Mouse (Mus musculus): Measurements from ENCODE around the gene Dscam. TPM values are rescaled to one million over a fixed set of nuclear protein-coding genes. Genes with fewer than 3 reads are reported as not detected.
A peak's percentile ranks its signal among the peaks of the same experiment; 100 is the strongest.
"Not testable (repeated sequence)": the region's sequence is repeated elsewhere in the genome, so short reads cannot be mapped to it uniquely, and the experiment has no call there.

The Dscam gene
- total RNA-seq, 2 experiments from 2014 or later, result 45.6 to 50.1 TPM

DNA sequence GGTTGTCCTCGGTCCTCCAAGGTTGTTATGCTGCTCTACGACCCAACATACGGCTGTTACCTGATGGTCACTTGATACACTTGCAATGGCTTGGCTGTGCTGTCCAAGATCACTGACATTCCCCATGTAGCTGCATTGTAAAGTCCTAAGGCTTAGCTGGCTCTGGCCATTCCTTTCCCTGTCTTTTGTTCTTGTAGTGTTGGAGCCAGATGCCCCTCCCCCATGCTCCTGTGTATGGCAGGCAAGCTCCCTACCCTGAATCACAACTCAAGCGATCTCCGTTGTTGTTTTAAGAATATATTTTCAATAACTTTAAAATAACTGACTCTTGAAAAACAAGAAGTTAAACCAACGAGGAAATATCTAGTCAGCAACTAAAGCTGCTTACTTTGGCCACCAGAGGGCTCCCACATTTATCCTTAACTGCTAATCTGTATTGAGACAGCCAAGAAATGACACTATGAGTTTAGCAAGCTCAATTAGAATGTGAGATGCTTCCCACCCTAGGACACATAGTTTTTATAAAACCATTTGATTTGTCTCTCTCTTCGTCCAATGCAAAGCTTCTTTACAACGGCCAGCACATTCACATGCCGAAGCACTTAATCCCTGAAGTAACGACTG is 273.9 kb downstream of the Dscam start:
- peak; percentile 38 to 68 for DNase-seq (ENCODE audit: low spot score in 2 of 2)

DNA sequence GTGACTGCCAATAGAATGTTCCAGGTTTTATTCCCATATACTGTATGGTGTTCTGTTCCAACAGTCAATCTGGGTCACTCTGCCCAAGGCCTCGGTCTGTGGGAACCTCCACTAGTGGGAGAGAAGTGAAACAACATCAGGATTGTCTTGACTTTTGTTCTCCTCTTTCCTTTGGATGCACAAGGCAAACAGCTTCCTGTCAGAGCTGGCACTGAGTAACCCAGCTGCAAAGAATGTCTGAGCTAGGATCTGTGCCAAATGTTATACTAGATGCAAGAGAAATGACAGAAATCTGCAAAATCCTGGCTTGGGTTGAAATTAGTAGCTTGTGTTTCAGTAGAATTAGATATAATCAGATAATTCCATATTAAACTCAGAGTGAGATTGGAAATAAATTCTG is 282.5 kb downstream of the Dscam start:
- DNase-seq (ENCODE audit: low spot score in 2 of 2), result peak in 1 of 2 experiments; percentile 46

DNA sequence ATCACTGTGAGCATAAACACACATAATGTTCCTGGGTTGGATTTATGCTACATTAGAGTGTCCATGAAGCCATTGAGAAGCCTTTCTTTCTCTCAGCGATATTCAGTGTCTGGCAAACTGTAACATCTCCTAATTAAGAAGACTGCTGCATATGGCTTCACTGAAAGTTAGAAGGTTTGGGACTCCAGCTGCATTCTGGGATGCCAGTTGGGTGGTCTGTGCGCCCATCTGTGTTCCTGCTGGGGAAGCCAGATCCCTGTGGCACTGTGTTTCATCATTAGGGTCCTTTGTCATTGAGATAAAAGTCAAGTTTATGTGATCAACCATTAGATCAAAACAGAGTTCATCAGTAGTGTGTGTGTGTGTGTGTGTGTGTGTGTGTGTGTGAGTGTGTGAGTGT is 284.7 kb downstream of the Dscam start:
- peak; percentile 57 to 79 for DNase-seq (ENCODE audit: low spot score in 2 of 2)

DNA sequence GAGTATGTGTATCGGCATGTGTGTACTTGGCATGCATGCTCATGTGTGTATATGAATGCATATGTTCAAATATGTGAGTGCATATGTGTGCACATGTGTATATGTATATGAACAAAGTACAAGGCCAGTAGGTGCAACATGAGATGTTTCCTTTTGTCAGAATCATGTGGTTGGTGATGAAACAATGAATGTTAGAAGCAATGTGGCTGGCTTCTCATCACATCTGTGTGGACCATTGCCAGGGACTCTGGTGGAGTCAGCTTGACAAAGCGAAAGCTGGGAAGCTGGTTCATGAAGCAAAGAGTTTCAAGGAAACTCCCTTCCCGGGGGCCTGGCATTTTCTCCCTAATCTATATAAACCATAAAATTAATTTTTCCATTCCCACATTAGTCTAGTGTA is 286.0 kb downstream of the Dscam start:
- DNase-seq (ENCODE audit: low spot score in 2 of 2), result not testable (repeated sequence)

DNA sequence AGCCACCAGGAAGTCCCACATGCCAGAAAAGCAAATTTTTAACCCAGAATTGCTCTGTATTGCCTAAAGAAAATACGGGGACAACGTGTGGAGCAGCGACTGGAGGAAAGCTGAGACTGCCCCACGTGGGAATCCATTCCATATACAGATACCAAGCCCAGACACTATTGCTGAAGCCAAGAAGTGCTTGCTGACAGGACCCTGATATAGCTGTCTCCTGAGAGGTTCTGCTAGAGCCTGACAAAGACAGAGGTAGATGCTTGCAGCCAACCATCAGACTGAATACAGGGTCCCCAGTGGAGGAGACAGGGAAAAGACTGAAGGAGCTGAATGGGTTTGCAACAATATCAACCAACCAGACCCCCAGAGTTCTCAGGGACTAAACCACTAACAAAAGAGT is 293.3 kb downstream of the Dscam start:
- no peak for DNase-seq (ENCODE audit: low spot score in 2 of 2)

DNA sequence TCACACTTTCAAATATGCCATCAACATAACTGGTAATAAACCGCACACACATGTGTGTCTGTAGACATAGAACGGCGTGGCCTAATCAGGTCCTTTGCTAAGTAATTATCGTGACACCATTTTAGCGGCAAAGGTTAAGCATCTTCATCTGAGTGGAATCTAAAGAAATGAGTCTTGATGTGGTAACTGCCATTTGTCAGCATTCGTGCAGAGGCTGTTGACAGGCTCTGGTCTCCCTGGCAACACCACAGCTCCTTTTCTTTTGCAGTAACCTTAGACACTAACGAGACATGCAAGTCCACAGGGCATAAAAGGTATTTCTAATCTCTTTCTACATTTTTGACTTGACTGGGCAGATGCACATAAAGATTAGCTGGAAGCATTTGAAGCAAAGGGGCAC is 297.8 kb downstream of the Dscam start:
- no peak for DNase-seq (ENCODE audit: low spot score in 2 of 2)

DNA sequence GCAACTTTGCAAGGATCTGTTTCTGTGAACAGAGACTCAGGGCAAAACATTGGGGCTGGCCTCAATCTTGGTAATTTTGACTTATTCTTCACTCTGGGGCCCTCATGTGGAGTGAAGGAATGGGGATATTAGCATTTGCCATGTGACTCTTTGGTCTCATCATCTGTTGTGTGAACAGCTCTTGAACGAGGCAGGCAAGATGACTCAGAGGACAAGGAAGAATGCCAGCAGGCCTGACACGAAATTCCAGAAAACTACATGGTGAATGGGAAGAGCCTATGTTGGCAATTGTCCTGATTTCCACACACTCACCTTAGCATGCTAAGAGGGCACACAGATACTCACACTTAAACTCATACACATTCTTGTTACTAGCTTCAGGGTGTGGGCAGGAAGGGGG is 313.0 kb downstream of the Dscam start:
- no peak for DNase-seq (ENCODE audit: low spot score in 2 of 2)

DNA sequence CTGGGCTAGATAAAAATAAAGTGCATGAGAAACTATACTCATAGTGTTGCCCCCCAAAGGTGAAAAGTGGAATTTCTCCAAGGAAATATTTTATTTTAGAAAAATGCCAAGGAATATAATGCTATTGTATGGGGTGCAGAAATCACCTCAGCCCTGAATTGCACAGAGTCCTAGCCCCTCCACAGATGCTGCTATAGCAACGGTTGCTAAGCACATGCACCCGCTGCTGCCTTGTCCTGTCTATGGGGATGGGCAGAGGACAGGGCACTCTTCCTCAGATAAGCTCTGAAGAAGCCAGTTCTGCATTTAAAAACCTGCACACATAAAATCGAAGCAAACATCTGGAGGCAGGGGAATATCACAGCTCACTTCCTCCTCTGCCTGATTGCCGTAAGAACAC is 315.5 kb downstream of the Dscam start:
- no peak for DNase-seq (ENCODE audit: low spot score in 2 of 2)

DNA sequence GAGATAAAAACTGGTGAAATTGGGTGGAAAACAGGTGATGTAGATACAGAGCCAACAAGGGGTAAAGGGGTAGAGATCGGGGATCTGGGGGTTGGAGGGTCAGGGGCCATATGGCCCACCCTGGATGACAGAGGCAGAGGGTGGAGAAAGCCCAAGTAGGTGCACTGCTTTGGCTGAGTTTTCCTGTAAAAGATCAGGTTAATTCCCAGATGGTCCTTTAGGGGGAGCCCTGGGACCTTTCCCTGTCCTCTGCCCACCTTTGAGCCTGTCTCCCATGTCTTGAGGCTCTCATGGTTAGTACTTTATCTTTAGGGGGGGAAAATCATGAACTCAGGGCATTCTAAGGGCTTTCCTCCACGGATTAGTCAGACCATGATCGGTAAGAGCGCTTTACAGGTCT is 318.2 kb downstream of the Dscam start:
- peak in 1 of 2 experiments; percentile 49 for DNase-seq (ENCODE audit: low spot score in 2 of 2)

DNA sequence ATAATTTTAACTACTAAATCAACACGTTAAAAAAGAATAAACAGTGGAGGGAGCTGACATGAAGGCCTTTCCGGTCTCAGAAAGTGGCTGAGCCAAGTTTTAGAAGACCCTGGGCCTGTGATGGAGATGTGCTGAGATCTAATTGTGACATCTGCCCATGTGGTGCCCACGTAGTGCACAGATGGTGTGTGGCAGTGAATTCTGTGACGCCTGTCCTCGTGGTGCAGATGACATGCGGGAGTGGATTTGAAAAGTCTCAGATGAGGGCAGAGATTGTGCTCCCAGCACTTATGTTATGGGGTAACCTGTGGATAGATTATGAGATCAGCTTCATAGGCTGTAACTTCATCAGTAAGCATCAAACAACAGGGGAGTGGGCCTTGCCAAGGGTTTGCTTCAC is 321.6 kb downstream of the Dscam start:
- peak in 1 of 2 experiments; percentile 27 for DNase-seq (ENCODE audit: low spot score in 2 of 2)

DNA sequence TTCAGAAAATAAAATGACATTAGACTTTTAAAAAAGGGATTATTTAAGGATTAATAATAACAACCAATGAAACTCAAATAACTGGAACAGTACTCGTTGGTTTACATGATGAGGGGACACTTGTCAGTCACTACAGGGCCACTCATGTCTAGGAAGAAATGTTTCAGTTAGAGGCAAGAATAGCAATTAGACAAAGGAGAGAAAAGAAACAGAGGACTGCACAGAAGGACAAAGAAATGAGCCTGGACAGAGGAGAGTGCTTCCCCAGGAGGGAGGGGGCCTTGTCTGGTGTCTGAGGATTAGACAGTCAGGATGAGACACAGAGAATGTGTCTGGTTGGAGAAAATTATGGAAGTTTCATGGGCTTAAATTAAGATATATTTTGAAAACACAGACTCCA is 324.0 kb downstream of the Dscam start:
- DNase-seq (ENCODE audit: low spot score in 2 of 2), result no peak

DNA sequence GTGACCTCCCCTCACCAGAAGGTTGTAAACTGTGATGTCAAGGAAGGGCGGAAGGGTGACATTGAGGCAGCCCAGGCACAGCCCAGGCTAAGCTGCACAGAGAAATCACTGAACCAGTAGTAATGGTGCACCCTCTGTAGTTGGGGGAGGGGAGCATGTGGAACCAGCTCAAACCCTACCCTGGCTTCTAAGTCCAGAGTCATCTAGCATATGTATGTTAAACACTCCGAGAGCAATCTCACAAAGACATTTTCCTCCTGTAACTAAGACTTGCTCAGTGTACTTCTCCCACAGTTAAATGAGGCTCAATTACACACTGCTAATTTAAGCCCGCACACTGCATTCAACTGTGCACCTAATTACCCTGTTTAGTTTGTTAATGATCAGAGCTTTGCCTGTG is 324.4 kb downstream of the Dscam start:
- no peak for DNase-seq (ENCODE audit: low spot score in 2 of 2)

DNA sequence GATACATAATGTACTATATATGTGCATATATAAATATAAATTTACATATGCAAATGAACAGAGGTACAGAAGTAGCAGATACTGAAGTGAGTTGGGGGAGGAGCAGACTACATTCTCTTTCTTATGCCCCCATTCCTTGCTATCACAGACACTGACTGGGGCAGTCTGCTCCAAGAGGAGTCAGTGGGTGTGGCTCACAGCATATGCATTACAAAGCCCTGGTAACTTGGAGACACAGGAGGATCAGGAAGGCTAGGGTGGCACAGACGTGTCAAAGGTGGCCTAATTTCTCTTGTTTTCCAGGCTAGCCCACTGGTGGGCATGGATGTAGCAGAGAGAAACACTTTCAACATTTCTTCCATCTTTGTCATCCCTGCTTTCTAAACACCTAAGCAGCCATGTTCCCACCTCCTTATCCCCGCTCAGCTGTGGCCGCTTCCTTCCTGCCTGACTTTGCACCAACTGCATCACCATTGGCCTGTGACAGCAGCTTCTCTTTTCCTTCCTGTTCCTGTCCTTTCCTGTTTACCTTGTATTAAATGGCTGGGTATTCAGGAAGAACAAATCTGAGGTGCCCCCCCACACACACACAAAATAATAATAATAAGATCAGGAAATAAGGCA is 325.0 kb downstream of the Dscam start:
- DNase-seq (ENCODE audit: low spot score in 2 of 2), result no peak

DNA sequence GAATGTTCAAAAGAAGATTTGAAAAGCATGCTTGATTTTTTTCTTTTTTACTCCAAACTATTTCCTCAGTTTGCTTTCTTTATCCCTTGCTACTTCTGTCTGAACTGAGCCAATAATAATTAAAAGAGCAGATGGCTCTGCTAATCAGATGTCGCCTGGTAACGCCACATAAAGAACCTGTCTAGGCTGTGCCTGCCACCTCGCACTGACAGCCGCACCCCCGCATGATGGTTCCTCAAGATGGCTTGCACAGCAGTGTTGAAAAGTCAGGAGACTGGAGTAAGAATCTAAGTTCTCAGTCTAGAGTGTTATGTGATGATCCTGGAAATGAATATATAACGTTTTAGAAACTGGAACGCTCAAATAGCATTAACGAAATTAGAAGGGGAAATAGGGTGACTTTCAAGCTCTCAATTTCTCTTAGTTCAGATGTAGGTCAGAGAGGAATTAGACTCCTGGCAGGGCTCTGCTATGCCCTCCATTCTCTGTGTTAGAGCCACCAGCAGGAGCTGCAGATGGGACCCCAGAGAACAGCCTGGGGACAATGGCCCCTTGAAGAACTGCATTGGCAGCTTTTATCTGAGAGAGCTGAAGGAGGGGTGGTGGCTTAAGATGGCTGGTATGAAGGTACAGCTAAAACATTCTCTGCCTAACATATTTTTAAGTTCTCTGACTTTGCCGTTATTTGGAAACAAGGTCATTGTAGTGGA is 326.7 kb downstream of the Dscam start:
- peak; percentile 33 to 59 for DNase-seq (ENCODE audit: low spot score in 2 of 2)

DNA sequence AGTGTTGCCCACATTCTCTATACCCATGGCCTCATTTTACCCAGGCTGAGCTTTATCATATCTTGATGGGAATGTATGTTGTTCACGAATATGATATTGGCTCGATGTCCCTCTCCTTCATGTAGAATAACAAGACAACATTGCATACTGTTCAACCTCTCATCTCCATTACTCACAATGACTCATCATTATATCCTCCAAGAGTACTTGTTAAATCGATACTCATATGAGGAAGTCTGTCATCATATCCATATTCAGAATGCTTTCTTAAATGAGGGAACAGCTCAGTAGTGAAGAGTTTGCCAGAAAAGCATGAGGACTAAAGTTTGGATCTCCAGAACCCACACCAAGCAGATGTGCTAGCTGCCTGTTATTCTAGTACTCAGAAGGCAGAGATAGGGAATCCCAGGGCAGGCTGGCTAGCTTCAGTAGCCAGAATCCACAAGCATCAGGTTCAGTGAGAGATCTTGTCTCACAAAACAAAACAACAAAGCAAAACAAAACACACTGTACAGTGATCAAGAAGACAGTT is 327.7 kb downstream of the Dscam start:
- DNase-seq (ENCODE audit: low spot score in 2 of 2), result no peak

DNA sequence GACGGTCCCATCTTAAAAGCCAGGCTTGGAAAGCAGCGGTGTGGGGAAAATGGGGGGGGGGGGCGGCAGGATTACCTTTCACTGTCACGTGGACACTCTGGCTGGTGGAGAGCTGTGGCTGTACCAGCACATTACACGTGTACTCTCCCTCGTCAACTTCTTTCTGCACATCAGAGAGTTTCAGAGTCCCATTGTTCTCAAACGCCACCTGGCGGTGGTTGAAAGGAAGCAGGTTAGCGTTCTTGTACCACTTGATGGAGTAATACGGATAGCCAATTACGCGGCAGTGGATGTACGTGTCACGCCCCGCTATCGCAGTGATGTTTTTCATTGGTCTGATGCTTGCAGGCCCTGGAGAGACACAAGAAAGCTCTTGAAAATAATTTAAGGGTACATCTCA is 350.9 kb downstream of the Dscam start:
- DNase-seq (ENCODE audit: low spot score in 2 of 2), result peak; percentile 67 to 69

DNA sequence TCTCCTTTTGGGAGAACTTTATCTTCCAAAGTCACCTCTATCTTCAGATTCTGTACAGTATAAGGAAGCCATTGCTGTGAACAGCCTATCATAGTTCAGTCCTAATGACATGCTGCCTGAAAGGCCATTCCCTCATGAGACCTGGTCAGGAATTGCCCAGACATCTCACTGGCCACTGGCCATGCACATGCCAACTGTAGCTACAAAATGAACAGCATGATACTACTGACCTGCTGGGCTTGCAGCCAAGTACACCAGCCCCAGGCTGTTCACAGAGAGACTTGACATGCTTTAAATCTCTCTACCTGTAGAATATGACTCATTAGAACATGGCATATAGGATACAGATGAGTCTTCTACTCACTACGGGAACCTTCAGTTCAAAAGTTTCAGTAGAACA is 364.3 kb downstream of the Dscam start:
- no peak for DNase-seq (ENCODE audit: low spot score in 2 of 2)

DNA sequence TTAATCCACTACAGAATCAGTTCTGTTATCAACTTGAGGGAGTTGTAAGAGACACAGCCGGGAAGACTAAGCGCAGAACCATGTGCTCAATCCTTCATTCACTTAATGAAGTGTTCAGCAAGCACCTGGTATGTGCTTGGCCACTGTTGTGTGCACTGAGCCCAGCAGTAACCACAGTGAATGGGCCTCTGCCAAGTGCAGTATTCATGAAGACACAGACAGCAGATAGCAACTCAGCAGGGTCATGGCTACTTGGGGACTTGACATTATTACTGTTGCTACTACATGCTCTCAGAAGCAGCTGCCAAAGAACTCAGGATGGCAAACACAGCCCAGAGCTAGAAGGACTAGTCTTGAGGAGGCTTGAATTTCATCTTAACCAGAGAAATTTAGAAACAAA is 367.9 kb downstream of the Dscam start:
- DNase-seq (ENCODE audit: low spot score in 2 of 2), result no peak

DNA sequence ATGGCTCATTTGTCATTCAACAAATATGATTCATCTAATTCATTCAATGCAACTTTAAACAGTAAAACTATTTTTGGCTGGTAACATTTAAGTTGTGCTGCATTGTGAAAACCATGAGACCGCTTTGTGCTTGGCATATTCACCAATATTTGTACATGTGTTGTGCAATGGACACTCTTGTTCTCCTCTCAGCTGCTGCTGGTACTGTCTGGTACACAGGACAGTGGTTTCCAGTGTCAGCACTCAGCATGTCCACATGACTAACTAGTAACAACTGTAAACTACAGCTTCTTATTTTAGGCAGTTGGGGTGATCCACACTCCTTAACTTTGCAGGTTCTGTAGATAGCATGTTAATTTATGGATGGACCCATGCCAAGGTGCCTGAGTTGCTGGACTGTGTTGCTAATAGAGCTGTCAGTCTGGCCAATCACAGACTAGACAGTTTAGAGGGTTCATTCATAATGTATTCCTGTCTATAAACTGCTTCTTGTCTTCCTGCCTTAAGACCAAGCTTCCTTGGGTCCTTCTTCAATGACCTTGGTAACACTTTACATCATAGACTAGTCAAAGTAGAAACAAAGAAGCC is 368.8 kb downstream of the Dscam start:
- no peak for DNase-seq (ENCODE audit: low spot score in 2 of 2)

DNA sequence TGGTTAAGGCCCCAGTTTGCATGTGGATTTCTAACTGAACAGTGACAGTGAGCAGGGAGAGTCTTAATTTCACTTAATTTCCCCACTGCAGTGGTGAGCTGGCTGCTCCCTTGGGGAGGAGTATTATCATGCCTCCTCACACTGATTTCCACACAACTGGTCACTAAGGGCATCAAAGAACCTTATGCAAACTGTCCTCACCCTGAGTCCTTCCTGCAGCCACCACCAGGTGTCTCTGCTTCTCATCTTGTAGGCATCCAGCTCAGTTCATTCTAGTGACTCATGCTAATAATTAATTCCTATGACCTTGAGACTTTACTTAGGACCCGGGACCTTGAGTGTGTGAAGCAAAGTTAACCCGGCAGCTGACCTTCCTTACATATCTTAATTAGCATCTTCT is 375.1 kb downstream of the Dscam start:
- no peak for DNase-seq (ENCODE audit: low spot score in 2 of 2)

DNA sequence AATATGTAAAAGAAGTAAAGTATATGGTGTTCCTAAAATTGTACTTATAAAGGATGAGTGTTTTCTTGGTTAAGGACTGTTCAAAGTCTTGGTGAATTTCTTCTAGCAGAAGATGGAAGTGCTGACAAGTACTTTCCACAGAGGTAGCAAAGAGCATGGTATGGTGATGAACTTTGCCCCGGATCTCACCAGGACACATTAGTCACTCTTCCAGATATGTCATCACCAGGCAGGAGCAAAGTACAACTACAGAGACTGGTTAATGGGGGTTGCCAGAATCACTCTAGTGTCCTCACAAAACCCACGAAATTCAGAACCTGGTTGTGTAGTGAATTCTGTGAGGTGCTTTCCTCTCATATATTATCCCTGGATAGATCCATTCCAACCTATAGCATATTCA is 379.2 kb downstream of the Dscam start:
- no peak for DNase-seq (ENCODE audit: low spot score in 2 of 2)

DNA sequence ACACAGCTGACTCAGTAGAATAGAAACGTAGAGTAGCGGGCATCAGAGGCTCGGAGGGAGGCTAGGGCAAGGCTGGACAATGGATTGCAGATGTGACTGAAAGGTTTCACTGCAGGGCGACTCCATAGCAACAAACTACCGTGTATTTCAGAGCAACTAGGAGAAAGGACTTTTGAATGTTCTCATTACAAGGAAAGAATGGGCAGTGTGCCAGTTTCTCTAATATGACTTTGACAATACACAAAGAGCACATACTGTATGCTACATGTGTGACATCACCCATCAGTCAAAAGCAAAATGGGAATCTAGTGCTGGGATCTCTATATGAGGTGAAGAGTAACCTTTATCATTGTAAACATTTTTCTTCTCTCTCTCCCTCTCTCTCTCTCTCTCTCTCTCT is 382.3 kb downstream of the Dscam start:
- no peak for DNase-seq (ENCODE audit: low spot score in 2 of 2)

Measured in layer of hippocampus, postnatal 14 days (tissue).